ENCODE assay signal across 9 mouse cellular contexts in genomic region chr5:120252551-120252950, GRCm38 (mm10).
DNase-seq lines count a peak whose midpoint lies in the region; ATAC-seq lines count a peak whose summit lies in the region.
"Had no signal": no experiment of that assay in that cellular context is flagged by ENCODE, and none has a peak within 500 bp of the region (broad histone marks: within the 10 kb centered on the region; RNA-seq: fewer than 3 reads in every experiment).

No protein-coding gene starts in this region.

- DNase-seq in cerebellum, adult 8-10 months = peak; percentile 9
- DNase-seq in heart, postnatal 4 days = peak; percentile 39
- no peak for DNase-seq in right cerebral cortex, postnatal 4 days
- no peak for DNase-seq in left cerebral cortex, postnatal 25 days (ENCODE audit: low spot score in 2 of 2)

- no peaks in the 10 kb centered on the region for H3K9me3 ChIP-seq in heart, embryonic 12.5 days (replicated peaks)
- no peaks in the 10 kb centered on the region for H3K9me3 ChIP-seq in heart, embryonic 11.5 days (replicated peaks; ENCODE audit: control insufficient read depth, low read length)
- no peaks in the 10 kb centered on the region for H3K9me3 ChIP-seq in liver, embryonic 12.5 days (replicated peaks)

- H3K36me3 ChIP-seq in heart, embryonic 12.5 days = no peaks in the 10 kb centered on the region
- no peaks in the 10 kb centered on the region for H3K36me3 ChIP-seq in heart, embryonic 11.5 days (ENCODE audit: control insufficient read depth, insufficient read depth, low read length)
- H3K36me3 ChIP-seq in liver, embryonic 12.5 days = no peaks in the 10 kb centered on the region

- H3K4me1 ChIP-seq in heart, embryonic 12.5 days (replicated peaks) = 0 out of 2 replicates have a peak, but pooled peaks cover 2% of the 10 kb centered on the region
- no peaks in the 10 kb centered on the region for H3K4me1 ChIP-seq in heart, embryonic 11.5 days (ENCODE audit: control insufficient read depth, insufficient read depth, low read length)
- H3K4me1 ChIP-seq in liver, embryonic 12.5 days = 0 out of 2 replicates have a peak, but pooled peaks cover 6% of the 10 kb centered on the region

- ATAC-seq in heart, embryonic 12.5 days (ENCODE audit: insufficient number of reproducible peaks, low FRiP score) = no peak
- ATAC-seq in heart, embryonic 11.5 days (replicated peaks; ENCODE audit: insufficient number of reproducible peaks, low FRiP score, low TSS enrichment) = no peak
- ATAC-seq in liver, embryonic 12.5 days = no peak
- no peak for ATAC-seq in erythroid progenitor cell, adult 5-6 weeks (replicated peaks; ENCODE audit: low FRiP score, poor library complexity, severe bottlenecking)
- ATAC-seq: Patski had no signal

- peak overlapping the region; percentile 59 for H3K4me2 ChIP-seq in heart, embryonic 12.5 days
- H3K4me2 ChIP-seq in heart, embryonic 11.5 days = no peak overlapping the region
- H3K4me2 ChIP-seq in liver, embryonic 12.5 days = peak overlapping the region; percentile 43; the same call in 1 of the 2 replicates

- WGBS in heart, embryonic 12.5 days = 5% methylated on average over 8 of the region's 8 CpGs
- 8% methylated on average over 8 of the region's 8 CpGs for WGBS in heart, embryonic 11.5 days (ENCODE audit: insufficient replicate concordance)
- 6% methylated on average over 8 of the region's 8 CpGs for WGBS in liver, embryonic 12.5 days (ENCODE audit: insufficient replicate concordance)

- intact Hi-C loops in left cerebral cortex, postnatal 25 days (cut with DNase I) = no loop called here

- H3K9ac ChIP-seq in heart, embryonic 12.5 days = no peak overlapping the region
- H3K9ac ChIP-seq in heart, embryonic 11.5 days (ENCODE audit: low read depth, low read length) = no peak overlapping the region
- H3K9ac ChIP-seq in liver, embryonic 12.5 days = no peak overlapping the region

- no peak overlapping the region; the same call in 1 of the 2 replicates for H3K4me3 ChIP-seq in heart, embryonic 12.5 days
- no peak overlapping the region for H3K4me3 ChIP-seq in heart, embryonic 11.5 days (ENCODE audit: low read depth, low read length)
- no peak overlapping the region for H3K4me3 ChIP-seq in liver, embryonic 12.5 days

- no peak overlapping the region for H3K27ac ChIP-seq in heart, embryonic 12.5 days (ENCODE audit: poor library complexity, severe bottlenecking)
- no peak overlapping the region for H3K27ac ChIP-seq in heart, embryonic 11.5 days (ENCODE audit: low read depth, low read length)
- no peak overlapping the region for H3K27ac ChIP-seq in liver, embryonic 12.5 days

- peaks cover 80% of the 10 kb centered on the region for H3K27me3 ChIP-seq in heart, embryonic 12.5 days (replicated peaks)
- peaks cover 54% of the 10 kb centered on the region for H3K27me3 ChIP-seq in heart, embryonic 11.5 days (ENCODE audit: control insufficient read depth, insufficient read depth, low read length)
- peaks cover 78% of the 10 kb centered on the region for H3K27me3 ChIP-seq in liver, embryonic 12.5 days (replicated peaks)

Comparison
In these comparisons a context has a peak if more than half of its experiments do, and no peak if none do; other contexts are left out.
1. DNase-seq: peak in cerebellum, adult 8-10 months (single experiment) and heart, postnatal 4 days (single experiment); none in right cerebral cortex, postnatal 4 days (single experiment) and left cerebral cortex, postnatal 25 days (0 of 2).